Mouse (Mus musculus) bone marrow macrophage, adult 2 months (primary cell): ENCODE results near the gene Cfap74.

Experiments
- CTCF ChIP-seq: IDR thresholded peaks from 2 replicates; pipeline ENCODE4 v1.5.1; 2012; ENCODE audit warnings: low read depth, mild to moderate bottlenecking, low read length, moderate library complexity
- POLR2A ChIP-seq: IDR thresholded peaks from 2 replicates; pipeline ENCODE4 v1.6.1; 2012; ENCODE audit warnings: mild to moderate bottlenecking, low read depth, low read length, borderline replicate concordance

DNA sequence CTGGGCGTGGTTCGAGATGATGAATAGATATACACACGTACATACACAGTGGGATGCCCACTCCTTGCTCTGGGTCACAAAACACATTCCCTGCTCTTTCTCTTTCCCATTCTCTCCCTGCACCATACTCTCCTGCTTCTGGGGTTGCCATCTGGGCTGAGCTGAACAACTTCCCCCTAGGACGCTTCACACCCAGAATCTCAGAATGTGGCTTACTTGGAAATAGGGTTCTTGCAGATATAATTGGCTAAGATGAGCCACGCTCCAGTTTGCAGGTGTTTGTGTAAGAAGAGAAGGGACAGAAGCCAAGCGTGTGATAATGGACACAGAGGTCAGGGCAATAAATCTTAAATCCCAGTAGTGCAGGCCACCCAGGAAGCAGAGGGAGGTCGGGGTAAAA lies 27.0 kb upstream of the Cfap74 start:
- TF ChIP-seq CTCF, result no peak
- no peak for TF ChIP-seq POLR2A
